Mouse (Mus musculus): ENCODE results near the gene 4933416C03Rik.

GRCm38 (mm10) chr10:116098470-116098869 is 15.2 kb downstream of the 4933416C03Rik start:
- TF ChIP-seq CTCF (IDR thresholded peaks at IDR 0.05; ENCODE audit: low read depth), result no peak
- TF ChIP-seq EP300 (IDR thresholded peaks at IDR 0.05; ENCODE audit: low read depth), result no peak
